29 mouse cellular contexts compared by ENCODE assay signal in genomic region chr11:3846351-3846750, GRCm38 (mm10). TPM values are rescaled to one million over a fixed set of nuclear protein-coding genes. Genes with fewer than 3 reads are reported as not detected.
"Had no signal": no experiment of that assay in that cellular context is flagged by ENCODE, and none has a peak within 500 bp of the region (broad histone marks: within the 10 kb centered on the region; RNA-seq: fewer than 3 reads in every experiment).

No protein-coding gene starts in this region.

- H3K9me3 ChIP-seq: heart, embryonic 10.5 days; heart, embryonic 13.5 days; heart, embryonic 15.5 days; hindbrain, embryonic 10.5 days; hindbrain, embryonic 12.5 days; intestine, embryonic 15.5 days; limb, embryonic 10.5 days; limb, embryonic 12.5 days; liver, embryonic 13.5 days; liver, embryonic 15.5 days had no signal

- H3K4me1 ChIP-seq: hindbrain, embryonic 10.5 days; hindbrain, embryonic 12.5 days; intestine, embryonic 15.5 days; limb, embryonic 10.5 days; limb, embryonic 12.5 days; liver, embryonic 13.5 days; liver, embryonic 15.5 days had no signal

- ATAC-seq: hindbrain, embryonic 16.5 days; inflammation-experienced regulatory T-cells, adult 6 months; intestine, embryonic 15.5 days; intestine, postnatal 0 days; liver, postnatal 0 days had no signal

- H3K36me3 ChIP-seq: heart, embryonic 10.5 days; heart, embryonic 13.5 days; heart, embryonic 15.5 days; hindbrain, embryonic 10.5 days; hindbrain, embryonic 12.5 days; intestine, embryonic 15.5 days; limb, embryonic 10.5 days; limb, embryonic 12.5 days; liver, embryonic 13.5 days; liver, embryonic 15.5 days had no signal

- H3K27ac ChIP-seq: gastrocnemius, adult 2 months; heart, embryonic 10.5 days; heart, embryonic 13.5 days; heart, embryonic 15.5 days; hindbrain, embryonic 10.5 days; hindbrain, embryonic 12.5 days; hindbrain, embryonic 14.5 days; intestine, embryonic 15.5 days; left cerebral cortex, adult 2 months; limb, embryonic 10.5 days; limb, embryonic 12.5 days; liver, embryonic 13.5 days; liver, embryonic 15.5 days had no signal

- H3K9ac ChIP-seq: heart, embryonic 13.5 days; heart, embryonic 15.5 days; hindbrain, embryonic 12.5 days; hindbrain, embryonic 14.5 days; intestine, embryonic 15.5 days; limb, embryonic 12.5 days; liver, embryonic 13.5 days; liver, embryonic 15.5 days; liver, postnatal 0 days had no signal

- H3K4me3 ChIP-seq: gastrocnemius, adult 2 months; heart, embryonic 10.5 days; heart, embryonic 13.5 days; heart, embryonic 15.5 days; hindbrain, embryonic 10.5 days; hindbrain, embryonic 12.5 days; intestine, embryonic 15.5 days; left cerebral cortex, adult 2 months; limb, embryonic 10.5 days; limb, embryonic 12.5 days; liver, embryonic 13.5 days; liver, embryonic 15.5 days had no signal

- H3K27me3 ChIP-seq: heart, embryonic 13.5 days; heart, embryonic 15.5 days; hindbrain, embryonic 12.5 days; intestine, embryonic 15.5 days; limb, embryonic 12.5 days; liver, embryonic 13.5 days; liver, embryonic 15.5 days had no signal

- H3K4me2 ChIP-seq: heart, embryonic 13.5 days; heart, embryonic 15.5 days; hindbrain, embryonic 12.5 days; hindbrain, embryonic 14.5 days; intestine, embryonic 15.5 days; limb, embryonic 12.5 days; liver, embryonic 11.5 days; liver, embryonic 13.5 days; liver, embryonic 15.5 days had no signal

- DNase-seq: gastrocnemius, adult 2 months; gastrocnemius, postnatal 10 days; gastrocnemius, postnatal 25 days; heart, postnatal 14 days; heart, postnatal 4 days; kidney, adult 18-20 months; kidney, adult 8-10 months; kidney, postnatal 10 days; kidney, postnatal 25 days; kidney, postnatal 4 days; liver; liver, embryonic 13.5 days; liver, postnatal 0 days had no signal

RNA-seq across cellular contexts. Expression of gene Osbp2, which starts 17.4 kb away (rescaled TPM):
- polyA plus RNA-seq: inflammation-experienced regulatory T-cells, adult 6 months; liver, postnatal 0 days had no signal

RNA-seq across cellular contexts. Expression of gene 4921536K21Rik, which starts 48.5 kb away (rescaled TPM):
- total RNA-seq: granulocyte monocyte progenitor cell, adult 5-6 weeks had no signal
- polyA plus RNA-seq: inflammation-experienced regulatory T-cells, adult 6 months; liver, embryonic 11.5 days; liver, embryonic 13.5 days; liver, embryonic 15.5 days; liver, postnatal 0 days had no signal
